Mouse (Mus musculus): ENCODE data around the gene Aph1b. TPM values are rescaled to one million over a fixed set of nuclear protein-coding genes. Genes with fewer than 3 reads are reported as not detected.

The Aph1b gene
- total RNA-seq, 1 experiment: 1.1 TPM

GRCm38 (mm10) chr9:66730556-66730955 is 64.7 kb downstream of the Aph1b start:
- no peaks in the 10 kb centered on the region for H3K36me3 ChIP-seq (ENCODE audit: control insufficient read depth, insufficient read depth, low read length, poor library complexity, severe bottlenecking)
- no peak overlapping the region for H3K4me3 ChIP-seq (ENCODE audit: insufficient read depth in 1 of 2, low read depth in 1 of 2, low read length in 2 of 2, poor library complexity in 1 of 2, severe bottlenecking in 1 of 2)
- H3K27ac ChIP-seq (ENCODE audit: insufficient read depth, low read depth, low read length, poor library complexity, severe bottlenecking): no peak overlapping the region
- H3K9me3 ChIP-seq (ENCODE audit: control insufficient read depth, insufficient read depth, low read depth, low read length): no peaks in the 10 kb centered on the region
- no peaks in the 10 kb centered on the region for H3K4me1 ChIP-seq (ENCODE audit: control insufficient read depth in 2 of 2, insufficient read depth in 2 of 2, low read length in 2 of 2, poor library complexity in 1 of 2)
- in situ Hi-C loops (cut with MboI; ENCODE audit: low sequenced_read_pairs in 2 of 2, unreplicated experiment in 2 of 2): no loop called here
- DNase-seq (ENCODE audit: low read depth, low spot score): no peak
- TF ChIP-seq MAFK (IDR thresholded peaks at IDR 0.05; ENCODE audit: insufficient read depth, low read depth, low read length) (no peak), ZC3H11A (IDR thresholded peaks at IDR 0.05; ENCODE audit: borderline replicate concordance, low read depth, low read length) (no peak), HCFC1 (IDR thresholded peaks at IDR 0.05; ENCODE audit: borderline replicate concordance, insufficient read depth, low read length) (no peak), ZNF384 (IDR thresholded peaks at IDR 0.05; ENCODE audit: low read depth, low read length) (no peak), CHD2 (IDR thresholded peaks at IDR 0.05; ENCODE audit: low read depth, low read length) (no peak)
- H3K9ac ChIP-seq (ENCODE audit: insufficient read depth, low read depth, low read length, poor library complexity, severe bottlenecking): no peak overlapping the region

- Histone ChIP-seq H3K36me3 (ENCODE audit: control insufficient read depth, insufficient read depth, low read length, poor library complexity, severe bottlenecking) (no peaks in the 10 kb centered on the region), H3K9me3 (ENCODE audit: control insufficient read depth, insufficient read depth, low read depth, low read length) (no peaks in the 10 kb centered on the region), H3K27ac (ENCODE audit: insufficient read depth, low read depth, low read length, poor library complexity, severe bottlenecking) (no peak overlapping the region), H3K4me3 (ENCODE audit: insufficient read depth in 1 of 2, low read depth in 1 of 2, low read length in 2 of 2, poor library complexity in 1 of 2, severe bottlenecking in 1 of 2) (no peak overlapping the region), H3K9ac (ENCODE audit: insufficient read depth, low read depth, low read length, poor library complexity, severe bottlenecking) (no peak overlapping the region), H3K4me1 (ENCODE audit: control insufficient read depth in 2 of 2, insufficient read depth in 2 of 2, low read length in 2 of 2, poor library complexity in 1 of 2) (no peaks in the 10 kb centered on the region)
- TF ChIP-seq HCFC1 (IDR thresholded peaks at IDR 0.05; ENCODE audit: borderline replicate concordance, insufficient read depth, low read length) (no peak), ZNF384 (IDR thresholded peaks at IDR 0.05; ENCODE audit: low read depth, low read length) (no peak), MAFK (IDR thresholded peaks at IDR 0.05; ENCODE audit: insufficient read depth, low read depth, low read length) (no peak), ZC3H11A (IDR thresholded peaks at IDR 0.05; ENCODE audit: borderline replicate concordance, low read depth, low read length) (no peak), CHD2 (IDR thresholded peaks at IDR 0.05; ENCODE audit: low read depth, low read length) (no peak)
- in situ Hi-C loops (cut with MboI; ENCODE audit: low sequenced_read_pairs in 2 of 2, unreplicated experiment in 2 of 2): no loop called here
- no peak for DNase-seq (ENCODE audit: low read depth, low spot score)
Measured at GRCm38 (mm10) chr9:66727333-66727732, 68.0 kb downstream of the Aph1b start.

GRCm38 (mm10) chr9:66725591-66725990 is 69.7 kb downstream of the Aph1b start:
- Histone ChIP-seq H3K36me3 (ENCODE audit: control insufficient read depth, insufficient read depth, low read length, poor library complexity, severe bottlenecking) (no peaks in the 10 kb centered on the region), H3K27ac (ENCODE audit: insufficient read depth, low read depth, low read length, poor library complexity, severe bottlenecking) (no peak overlapping the region), H3K4me1 (ENCODE audit: control insufficient read depth in 2 of 2, insufficient read depth in 2 of 2, low read length in 2 of 2, poor library complexity in 1 of 2) (no peaks in the 10 kb centered on the region), H3K4me3 (ENCODE audit: insufficient read depth in 1 of 2, low read depth in 1 of 2, low read length in 2 of 2, poor library complexity in 1 of 2, severe bottlenecking in 1 of 2) (no peak overlapping the region), H3K9me3 (ENCODE audit: control insufficient read depth, insufficient read depth, low read depth, low read length) (no peaks in the 10 kb centered on the region), H3K9ac (ENCODE audit: insufficient read depth, low read depth, low read length, poor library complexity, severe bottlenecking) (no peak overlapping the region)
- TF ChIP-seq CHD2 (IDR thresholded peaks at IDR 0.05; ENCODE audit: low read depth, low read length) (no peak), ZC3H11A (IDR thresholded peaks at IDR 0.05; ENCODE audit: borderline replicate concordance, low read depth, low read length) (no peak), MAFK (IDR thresholded peaks at IDR 0.05; ENCODE audit: insufficient read depth, low read depth, low read length) (no peak), ZNF384 (IDR thresholded peaks at IDR 0.05; ENCODE audit: low read depth, low read length) (no peak), HCFC1 (IDR thresholded peaks at IDR 0.05; ENCODE audit: borderline replicate concordance, insufficient read depth, low read length) (no peak)
- no peak for DNase-seq (ENCODE audit: low read depth, low spot score)
- in situ Hi-C loops (cut with MboI; ENCODE audit: low sequenced_read_pairs in 2 of 2, unreplicated experiment in 2 of 2): no loop called here

Other genes with a start within 250 kb of the Aph1b start
- 11.9 and 12.4 TPM in 2 replicates for gene Usp3, start 202.3 kb downstream of the Aph1b start, total RNA-seq (2012; rRNA removed)
- 2.1 and 5.1 TPM in 2 replicates for gene Car12, start 81.8 kb downstream of the Aph1b start, total RNA-seq (2012; rRNA removed)
- not detected in 2 replicates for gene Gm10647, start 1.5 kb upstream of the Aph1b start, total RNA-seq (2012; rRNA removed)
- gene Aph1c, start 39.2 kb upstream of the Aph1b start, total RNA-seq (2012; rRNA removed): 0.98 and 1.0 TPM in 2 replicates
- 7.0 and 7.9 TPM in 2 replicates for gene Rab8b, start 124.2 kb upstream of the Aph1b start, total RNA-seq (2012; rRNA removed)
- 767 and 917 TPM in 2 replicates for gene Rps27l, start 150.6 kb upstream of the Aph1b start, total RNA-seq (2012; rRNA removed)
- 7.0 and 10.0 TPM in 2 replicates for gene Lactb, start 180.0 kb upstream of the Aph1b start, total RNA-seq (2012; rRNA removed)

Data from ES-E14 (cell line).